Mouse (Mus musculus) G1E (cell line): ENCODE results near the gene Isoc2a.

Experiments used
- CTCF ChIP-seq: IDR thresholded peaks from 2 replicates; pipeline ENCODE4 v1.5.1; 2012; ENCODE audit warnings: low read depth, low read length, inconsistent platforms, mixed read lengths
- GATA1 ChIP-seq: IDR thresholded peaks from 2 replicates; pipeline ENCODE4 v1.6.1; 2012; ENCODE audit warnings: borderline replicate concordance, low read length, inconsistent platforms, mixed read lengths
- GATA2 ChIP-seq: IDR thresholded peaks from 2 replicates; pipeline ENCODE4 v1.6.1; 2012; ENCODE audit warnings: low read depth, low read length, inconsistent platforms, borderline replicate concordance
- POLR2AphosphoS5 ChIP-seq: IDR thresholded peaks from 2 replicates; pipeline ENCODE4 v1.6.1; 2012; ENCODE audit warnings: low read depth, low read length, inconsistent platforms; ENCODE audit not compliant: insufficient replicate concordance
- TAL1 ChIP-seq: conservative IDR thresholded peaks from 2 replicates; pipeline ENCODE4 v1.6.1; 2012; ENCODE audit warnings: low read depth, low read length, inconsistent platforms, mixed read lengths

DNA sequence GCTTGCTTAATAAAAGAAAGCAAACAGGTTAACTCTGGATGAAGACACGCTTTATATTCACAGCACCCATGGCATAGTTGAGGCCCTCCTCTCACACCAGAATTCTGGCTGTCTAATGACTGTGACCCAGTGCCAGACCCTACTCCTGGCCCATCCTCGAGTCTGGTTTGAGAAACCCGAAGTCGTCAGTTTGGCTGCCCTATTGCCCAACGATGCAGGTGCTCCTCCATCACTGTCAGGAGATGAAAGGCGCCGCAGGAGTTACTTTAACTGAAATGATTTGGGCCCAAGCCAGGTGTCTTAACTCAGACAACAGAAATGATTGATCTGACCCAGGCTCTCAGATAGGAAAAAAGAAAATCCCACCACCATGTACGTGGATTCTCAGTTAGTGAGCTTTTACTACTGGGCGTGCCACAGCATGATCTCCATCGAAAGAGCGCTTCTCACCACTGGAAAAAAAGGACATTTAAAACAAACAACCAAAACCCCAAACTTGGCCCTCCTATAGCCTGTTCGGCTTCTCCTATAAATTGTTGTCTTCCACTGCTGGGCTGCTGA, 17.5 kb upstream of the Isoc2a start:
- TF ChIP-seq CTCF, result no peak
- TF ChIP-seq GATA1, result no peak
- no peak for TF ChIP-seq POLR2AphosphoS5
- TF ChIP-seq TAL1, result no peak
- TF ChIP-seq GATA2, result no peak
